Mouse (Mus musculus): ENCODE results near the gene Bche. TPM values are rescaled to one million over a fixed set of nuclear protein-coding genes. Genes with fewer than 3 reads are reported as not detected.

The Bche gene
- polyA plus RNA-seq, 1 experiment from 2014 or later = 8.9 TPM

GRCm38 (mm10) chr3:73668172-73668571 is 40.0 kb downstream of the Bche start:
- Histone ChIP-seq H3K4me1 (no peaks in the 10 kb centered on the region), H3K36me3 (no peaks in the 10 kb centered on the region), H3K27me3 (replicated peaks) (no peaks in the 10 kb centered on the region), H3K9ac (no peak overlapping the region), H3K4me3 (no peak overlapping the region), H3K4me2 (no peak overlapping the region), H3K27ac (no peak overlapping the region), H3K9me3 (replicated peaks) (no peaks in the 10 kb centered on the region)
- WGBS (ENCODE audit: insufficient replicate concordance) = 66% methylated on average over 5 of the region's 5 CpGs
- no peak for ATAC-seq

- no peak overlapping the region for H3K9ac ChIP-seq
- no peak overlapping the region for H3K27ac ChIP-seq
- no peaks in the 10 kb centered on the region for H3K9me3 ChIP-seq (replicated peaks)
- no peaks in the 10 kb centered on the region for H3K4me1 ChIP-seq
- ATAC-seq = no peak
- H3K4me3 ChIP-seq = no peak overlapping the region
- no peak overlapping the region for H3K4me2 ChIP-seq
- H3K27me3 ChIP-seq (replicated peaks) = no peaks in the 10 kb centered on the region
- H3K36me3 ChIP-seq = no peaks in the 10 kb centered on the region
- WGBS (ENCODE audit: insufficient replicate concordance) = 74% methylated on average over 3 of the region's 3 CpGs
Measured at GRCm38 (mm10) chr3:73667245-73668131, 40.7 kb downstream of the Bche start.

GRCm38 (mm10) chr3:73650281-73650680 is 57.9 kb downstream of the Bche start:
- no peak overlapping the region for H3K9ac ChIP-seq
- no peak overlapping the region for H3K4me3 ChIP-seq
- H3K36me3 ChIP-seq = no peaks in the 10 kb centered on the region
- no peaks in the 10 kb centered on the region for H3K4me1 ChIP-seq
- no peak overlapping the region for H3K4me2 ChIP-seq
- no peak overlapping the region for H3K27ac ChIP-seq
- ATAC-seq = no peak
- no peaks in the 10 kb centered on the region for H3K9me3 ChIP-seq (replicated peaks)
- no peaks in the 10 kb centered on the region for H3K27me3 ChIP-seq (replicated peaks)

GRCm38 (mm10) chr3:73647064-73647463 is 61.2 kb downstream of the Bche start:
- no peak for ATAC-seq
- H3K36me3 ChIP-seq = no peaks in the 10 kb centered on the region
- H3K4me2 ChIP-seq = no peak overlapping the region
- WGBS (ENCODE audit: insufficient replicate concordance) = 79% methylated on average over 2 of the region's 2 CpGs
- no peak overlapping the region for H3K4me3 ChIP-seq
- H3K4me1 ChIP-seq = no peaks in the 10 kb centered on the region
- H3K27me3 ChIP-seq (replicated peaks) = no peaks in the 10 kb centered on the region
- no peak overlapping the region for H3K27ac ChIP-seq
- H3K9ac ChIP-seq = no peak overlapping the region
- no peaks in the 10 kb centered on the region for H3K9me3 ChIP-seq (replicated peaks)

- no peak overlapping the region for H3K9ac ChIP-seq
- H3K36me3 ChIP-seq = no peaks in the 10 kb centered on the region
- H3K4me2 ChIP-seq = no peak overlapping the region
- no peak for ATAC-seq
- no peak overlapping the region for H3K4me3 ChIP-seq
- 59% methylated on average over 2 of the region's 2 CpGs for WGBS (ENCODE audit: insufficient replicate concordance)
- no peaks in the 10 kb centered on the region for H3K9me3 ChIP-seq (replicated peaks)
- H3K27ac ChIP-seq = no peak overlapping the region
- no peaks in the 10 kb centered on the region for H3K4me1 ChIP-seq
- no peaks in the 10 kb centered on the region for H3K27me3 ChIP-seq (replicated peaks)
Measured at GRCm38 (mm10) chr3:73611421-73611820, 96.8 kb downstream of the Bche start.

- Histone ChIP-seq H3K36me3 (no peaks in the 10 kb centered on the region), H3K4me3 (no peak overlapping the region), H3K4me2 (no peak overlapping the region), H3K27me3 (replicated peaks) (no peaks in the 10 kb centered on the region), H3K9me3 (replicated peaks) (no peaks in the 10 kb centered on the region), H3K4me1 (no peaks in the 10 kb centered on the region), H3K27ac (no peak overlapping the region), H3K9ac (no peak overlapping the region)
- 76% methylated on average over 5 of the region's 5 CpGs for WGBS (ENCODE audit: insufficient replicate concordance)
- no peak for ATAC-seq
Measured at GRCm38 (mm10) chr3:73591757-73592533, 116.3 kb downstream of the Bche start.
